Mouse (Mus musculus) heart, embryonic 12.5 days (tissue): ENCODE data around the gene Slc15a3. TPM values are rescaled to one million over a fixed set of nuclear protein-coding genes. Genes with fewer than 3 reads are reported as not detected.

Source experiments
- ATAC-seq: fragments of 200-750 bp; cut with Nextera tagmentation; 2 replicates; pipeline ENCODE4 v1.8.0; 2017; ENCODE audit warnings: moderate TSS enrichment, moderate library complexity; ENCODE audit not compliant: insufficient number of reproducible peaks, low FRiP score
- H3K27ac ChIP-seq: fragments of 300-500 bp; sonication (generic); 2 replicates; pipeline ENCODE4 v1.5.1; 2016; ENCODE audit warnings: mild to moderate bottlenecking, moderate library complexity; ENCODE audit not compliant: poor library complexity, severe bottlenecking
- H3K27me3 ChIP-seq: fragments of 300-500 bp; sonication (generic); replicated peaks from 2 replicates; pipeline ENCODE4 v1.6.1; 2016; ENCODE audit warnings: mild to moderate bottlenecking, moderate library complexity
- H3K36me3 ChIP-seq: fragments of 300-500 bp; sonication (generic); 2 replicates; pipeline ENCODE4 v1.6.1; 2016; ENCODE audit warnings: mild to moderate bottlenecking, moderate library complexity
- H3K4me1 ChIP-seq: fragments of 300-500 bp; sonication (generic); replicated peaks from 2 replicates; pipeline ENCODE4 v1.6.1; 2016; ENCODE audit warnings: mild to moderate bottlenecking
- H3K4me2 ChIP-seq: fragments of 300-500 bp; sonication (generic); 2 replicates; pipeline ENCODE4 v1.6.1; 2016; ENCODE audit warnings: mild to moderate bottlenecking, moderate library complexity
- H3K4me3 ChIP-seq: fragments of 300-500 bp; sonication (generic); 2 replicates; pipeline ENCODE4 v1.5.1; 2016; ENCODE audit warnings: mild to moderate bottlenecking
- H3K9ac ChIP-seq: fragments of 300-500 bp; sonication (generic); 2 replicates; pipeline ENCODE4 v1.6.1; 2016; ENCODE audit warnings: mild to moderate bottlenecking, moderate library complexity
- H3K9me3 ChIP-seq: fragments of 300-500 bp; sonication (generic); replicated peaks from 2 replicates; pipeline ENCODE4 v1.6.1; 2016; ENCODE audit warnings: mild to moderate bottlenecking, moderate library complexity
- WGBS: fragments of 180-500 bp; shearing (Covaris S2); methylation state at CpG from one replicate; pipeline ENCODE4 v1.1.7; 2016; 5-methylcytosine and 5-hydroxymethylcytosine counted together
- polyA plus RNA-seq: library from polyadenylated mRNA; unstranded; fragments of >200 nt; fragmentation: Nextera tagmentation; extraction: Ambion mirVana; gene quantifications from 2 replicates; pipeline ENCODE4 v1.2.1, GENCODE M21; 2016

Slc15a3 gene
- polyA plus RNA-seq, 1 experiment from 2014 or later = 0.41 TPM

DNA sequence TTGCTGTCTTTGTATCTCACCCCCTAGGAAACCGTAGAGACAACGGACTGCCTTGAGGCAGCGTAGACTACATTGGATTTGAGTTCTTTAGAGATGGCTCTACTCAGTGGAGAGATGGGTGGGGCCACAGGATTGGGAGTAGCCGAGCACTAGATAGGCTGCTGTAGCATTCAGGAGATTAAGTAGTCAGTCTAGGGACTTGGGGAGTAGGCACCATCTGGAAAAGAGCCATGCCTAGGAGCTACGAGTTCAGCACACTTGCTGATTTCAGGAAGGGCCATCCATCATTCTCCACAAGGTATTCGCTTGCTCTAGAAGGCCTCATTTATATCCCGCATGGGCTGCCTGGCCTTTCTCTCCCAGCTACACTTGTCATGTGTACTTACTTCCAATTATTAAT lies 6.6 kb downstream of the Slc15a3 start:
- H3K27me3 ChIP-seq = peaks cover 13% of the 10 kb centered on the region
- 66% methylated on average over 7 of the region's 7 CpGs for WGBS
- ATAC-seq = no peak
- no peak overlapping the region for H3K4me2 ChIP-seq
- no peak overlapping the region for H3K27ac ChIP-seq
- H3K4me1 ChIP-seq = peaks cover 14% of the 10 kb centered on the region; the same call in 1 of the 2 replicates
- H3K9ac ChIP-seq = no peak overlapping the region
- no peaks in the 10 kb centered on the region for H3K36me3 ChIP-seq
- no peak overlapping the region for H3K4me3 ChIP-seq
- no peaks in the 10 kb centered on the region for H3K9me3 ChIP-seq

DNA sequence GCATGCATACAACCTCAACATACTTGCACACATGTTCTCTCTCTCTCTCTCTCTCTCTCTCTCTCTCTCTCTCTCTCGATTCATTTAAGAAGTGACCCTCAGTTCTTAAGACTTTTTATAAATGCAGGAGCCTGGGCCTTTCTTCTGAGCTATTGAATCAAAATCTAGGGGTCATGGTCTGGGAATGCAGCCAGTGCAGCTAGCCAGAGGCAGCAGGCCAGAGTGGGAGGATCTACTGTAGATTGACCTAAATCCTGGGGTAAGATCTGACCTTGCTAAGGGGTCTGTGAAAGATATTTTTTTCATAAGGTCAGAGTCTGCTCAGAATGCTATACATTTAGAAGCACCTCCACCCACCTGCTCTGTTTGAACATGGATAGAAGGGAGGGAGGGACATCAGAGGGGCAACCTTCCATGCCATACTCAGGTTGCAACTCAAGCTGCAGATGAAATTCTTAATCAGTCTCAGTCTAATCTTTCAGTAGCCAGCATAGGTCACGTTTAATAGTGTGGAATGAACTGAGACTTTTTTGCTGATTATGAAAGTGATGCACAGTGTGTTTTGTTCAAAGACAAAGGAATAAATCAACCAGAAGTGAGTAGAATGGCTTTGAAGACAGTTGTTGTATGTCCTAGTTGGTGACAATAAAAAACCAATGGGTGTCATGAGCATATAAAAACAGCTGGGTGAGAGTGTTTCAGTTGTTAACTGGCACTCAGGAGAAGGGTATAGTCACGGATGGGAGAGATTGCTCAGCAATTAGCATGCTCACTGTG lies 8.0 kb downstream of the Slc15a3 start:
- Histone ChIP-seq H3K4me1 (peaks cover 7% of the 10 kb centered on the region; the same call in 1 of the 2 replicates), H3K27ac (no peak overlapping the region), H3K9ac (no peak overlapping the region), H3K4me2 (no peak overlapping the region), H3K27me3 (peaks cover 13% of the 10 kb centered on the region), H3K4me3 (no peak overlapping the region), H3K9me3 (no peaks in the 10 kb centered on the region), H3K36me3 (no peaks in the 10 kb centered on the region)
- ATAC-seq = no peak
- 58% methylated on average over 3 of the region's 3 CpGs for WGBS

DNA sequence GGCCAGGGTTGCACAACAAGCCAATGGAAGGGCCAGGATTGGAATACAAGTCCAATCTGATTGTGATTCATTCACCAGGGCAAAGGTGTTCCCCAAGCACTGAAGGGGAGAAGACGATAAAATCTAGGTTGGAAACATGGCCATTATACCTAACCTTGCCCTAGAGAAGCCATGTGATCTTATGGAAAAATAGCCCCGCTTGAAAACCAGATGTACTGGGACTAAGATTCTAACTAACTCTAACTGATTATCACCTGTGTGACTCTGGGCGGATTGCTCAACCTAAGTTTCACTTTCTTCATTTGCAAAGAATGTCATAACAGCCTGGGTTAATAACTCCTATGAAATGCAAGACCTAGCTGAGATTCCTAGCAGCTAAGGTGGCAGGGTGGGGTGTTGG lies 15.9 kb downstream of the Slc15a3 start:
- Histone ChIP-seq H3K36me3 (peaks cover 39% of the 10 kb centered on the region), H3K9me3 (no peaks in the 10 kb centered on the region), H3K27me3 (no peaks in the 10 kb centered on the region), H3K27ac (no peak overlapping the region), H3K4me2 (no peak overlapping the region), H3K4me3 (no peak overlapping the region), H3K9ac (no peak overlapping the region), H3K4me1 (no peaks in the 10 kb centered on the region)
- no peak for ATAC-seq
- WGBS = 86% methylated on average over 3 of the region's 3 CpGs

DNA sequence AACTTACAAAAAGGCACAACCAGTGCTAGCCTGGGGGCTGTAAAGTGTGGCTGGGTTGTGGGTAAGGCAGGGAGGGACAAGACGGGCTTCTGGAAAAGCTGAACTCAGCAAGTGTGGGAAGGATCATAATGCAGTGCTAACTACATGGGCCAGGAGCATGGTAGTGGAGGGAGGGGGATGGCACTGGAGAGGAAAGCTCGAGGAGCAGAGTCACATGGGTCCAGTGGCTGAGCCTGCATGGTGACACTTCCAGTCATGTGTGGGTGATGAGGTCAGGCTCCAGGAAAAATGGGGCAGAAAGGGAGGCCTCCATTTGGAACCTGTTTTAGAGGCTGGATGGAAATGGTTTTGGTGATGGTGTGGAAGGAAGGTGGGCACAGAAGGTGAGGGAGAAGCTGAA lies 17.0 kb downstream of the Slc15a3 start:
- ATAC-seq = no peak; the same call in 1 of the 2 replicates
- Histone ChIP-seq H3K36me3 (peaks cover 50% of the 10 kb centered on the region), H3K9ac (no peak overlapping the region), H3K9me3 (no peaks in the 10 kb centered on the region), H3K27ac (no peak overlapping the region), H3K4me3 (no peak overlapping the region), H3K27me3 (no peaks in the 10 kb centered on the region), H3K4me2 (no peak overlapping the region), H3K4me1 (no peaks in the 10 kb centered on the region)
- WGBS = 40% methylated on average over 2 of the region's 2 CpGs

DNA sequence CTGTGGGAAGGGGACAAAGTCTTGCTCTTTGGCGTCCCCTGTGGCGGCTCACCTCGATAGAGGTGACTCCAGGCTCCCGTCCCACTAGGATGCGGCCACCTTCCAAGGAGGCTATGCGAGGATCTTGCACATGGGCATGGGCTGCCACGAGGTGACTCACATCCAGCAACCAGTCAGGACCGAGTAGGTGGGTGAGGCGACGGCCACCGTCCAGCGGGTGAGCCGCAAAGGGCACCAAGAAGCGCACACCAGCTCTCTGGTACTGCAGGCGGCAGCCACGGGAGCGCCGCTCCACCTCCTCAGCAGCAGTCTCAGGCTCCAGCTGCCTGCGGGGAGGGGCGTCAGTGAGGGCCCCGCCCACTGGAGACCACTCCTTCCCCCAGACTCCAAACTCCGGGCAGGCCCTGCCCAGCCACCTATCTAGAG lies 20.6 kb downstream of the Slc15a3 start:
- no peak; the same call in 1 of the 2 replicates for ATAC-seq
- Histone ChIP-seq H3K36me3 (peaks cover 86% of the 10 kb centered on the region), H3K4me2 (no peak overlapping the region), H3K27ac (no peak overlapping the region), H3K9ac (no peak overlapping the region), H3K4me3 (no peak overlapping the region), H3K9me3 (no peaks in the 10 kb centered on the region), H3K4me1 (no peaks in the 10 kb centered on the region), H3K27me3 (no peaks in the 10 kb centered on the region)
- 45% methylated on average over 22 of the region's 22 CpGs for WGBS

DNA sequence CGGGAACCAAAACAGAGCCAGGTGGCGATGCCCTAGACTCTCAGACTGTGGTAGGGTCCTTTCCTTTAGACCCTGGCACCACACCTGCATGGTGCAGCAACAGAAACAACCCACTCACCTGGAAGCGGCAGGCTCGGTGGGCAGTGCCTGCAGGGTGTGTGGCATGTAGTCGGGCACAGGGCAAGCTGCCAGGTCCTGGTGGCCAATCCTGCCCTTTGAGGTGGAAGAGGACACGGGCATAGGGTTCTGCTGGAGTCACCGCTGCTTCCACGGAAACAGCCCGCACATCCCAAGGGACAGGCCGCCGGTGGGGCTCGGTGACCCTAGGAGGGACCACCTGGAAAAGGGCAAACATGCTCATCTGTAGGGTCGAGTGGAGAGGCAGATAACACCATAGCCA lies 26.8 kb downstream of the Slc15a3 start:
- no peaks in the 10 kb centered on the region for H3K9me3 ChIP-seq
- no peak overlapping the region for H3K4me2 ChIP-seq
- ATAC-seq = no peak
- peaks cover 23% of the 10 kb centered on the region for H3K4me1 ChIP-seq
- no peak overlapping the region for H3K4me3 ChIP-seq
- no peaks in the 10 kb centered on the region for H3K27me3 ChIP-seq
- 87% methylated on average over 13 of the region's 13 CpGs for WGBS
- H3K27ac ChIP-seq = no peak overlapping the region
- peaks cover 66% of the 10 kb centered on the region for H3K36me3 ChIP-seq
- no peak overlapping the region for H3K9ac ChIP-seq

DNA sequence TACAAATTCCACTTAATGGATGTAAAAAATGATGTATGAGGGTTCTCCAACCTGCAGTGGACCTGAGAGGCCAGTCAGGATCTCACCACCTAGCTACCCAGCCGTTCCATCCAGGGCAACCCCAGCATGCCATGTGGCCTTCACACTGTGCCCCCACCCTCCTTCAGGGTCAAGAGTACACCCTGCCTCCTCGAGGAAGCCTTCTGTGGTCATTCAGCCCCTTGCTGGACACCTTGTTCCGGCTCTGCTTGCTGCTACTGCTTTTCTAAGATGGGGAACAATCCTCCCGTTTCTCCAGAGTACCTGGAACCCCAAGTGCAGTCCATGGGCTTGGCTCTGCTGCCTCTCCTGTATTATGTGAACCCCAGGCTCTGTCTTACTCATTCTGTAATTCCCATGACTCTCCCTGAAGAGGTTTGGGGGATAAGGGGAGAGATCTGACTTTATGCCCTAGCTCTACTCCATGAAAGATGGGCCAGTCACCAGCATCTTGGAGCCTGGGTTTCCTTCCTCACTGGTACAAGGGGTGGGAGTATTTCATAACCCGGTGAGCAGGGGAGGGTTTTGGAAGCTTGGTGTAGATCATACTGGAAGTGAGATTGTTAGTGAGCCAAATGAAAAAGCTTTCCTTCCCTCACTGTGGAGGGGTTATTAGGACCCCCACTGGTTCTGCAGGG lies 28.6 kb downstream of the Slc15a3 start:
- Histone ChIP-seq H3K9ac (peak overlapping the region; percentile 86), H3K36me3 (peaks cover 66% of the 10 kb centered on the region), H3K4me1 (peaks cover 23% of the 10 kb centered on the region), H3K27ac (no peak overlapping the region), H3K9me3 (no peaks in the 10 kb centered on the region), H3K27me3 (no peaks in the 10 kb centered on the region), H3K4me2 (peak overlapping the region; percentile 86), H3K4me3 (peak overlapping the region; percentile 85)
- WGBS = 41% methylated on average over 5 of the region's 5 CpGs
- no peak for ATAC-seq

DNA sequence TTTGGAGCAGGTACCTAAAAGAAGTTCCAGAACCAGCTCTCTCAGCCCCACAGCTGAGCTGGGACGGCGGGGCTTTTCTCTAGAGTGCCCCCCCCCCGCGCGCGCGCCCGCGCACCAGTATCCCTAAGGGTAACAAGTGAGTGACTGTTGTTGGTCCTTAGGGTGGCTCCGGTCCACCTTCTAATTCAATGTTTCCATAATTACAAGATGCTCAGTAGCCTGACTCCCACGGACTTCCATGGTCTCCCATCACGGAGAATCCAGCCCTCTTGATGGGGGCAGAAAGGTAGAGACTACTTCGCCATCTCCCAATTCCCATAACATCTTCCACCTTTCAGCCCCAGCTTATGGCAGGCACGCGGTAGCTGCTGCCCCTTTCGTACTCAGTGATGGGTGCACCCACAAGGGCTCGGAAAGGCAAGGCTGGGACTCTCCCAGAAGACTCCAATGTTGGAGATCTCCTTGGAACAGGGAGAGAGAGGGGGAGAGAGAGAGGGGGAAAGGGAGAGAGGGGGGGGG lies 29.2 kb downstream of the Slc15a3 start:
- peaks cover 66% of the 10 kb centered on the region for H3K36me3 ChIP-seq
- H3K9ac ChIP-seq = peak overlapping the region; percentile 86
- 0 out of 2 replicates have a peak overlapping the region, but pooled peaks have one; percentile 60 for H3K27ac ChIP-seq
- ATAC-seq = 0 out of 2 replicates have a peak, but pooled peaks have one; percentile 19
- under 1% methylated on average over 17 of the region's 17 CpGs for WGBS
- H3K4me3 ChIP-seq = peak overlapping the region; percentile 85
- H3K27me3 ChIP-seq = no peaks in the 10 kb centered on the region
- peak overlapping the region; percentile 86 for H3K4me2 ChIP-seq
- no peaks in the 10 kb centered on the region for H3K9me3 ChIP-seq
- peaks cover 23% of the 10 kb centered on the region for H3K4me1 ChIP-seq

DNA sequence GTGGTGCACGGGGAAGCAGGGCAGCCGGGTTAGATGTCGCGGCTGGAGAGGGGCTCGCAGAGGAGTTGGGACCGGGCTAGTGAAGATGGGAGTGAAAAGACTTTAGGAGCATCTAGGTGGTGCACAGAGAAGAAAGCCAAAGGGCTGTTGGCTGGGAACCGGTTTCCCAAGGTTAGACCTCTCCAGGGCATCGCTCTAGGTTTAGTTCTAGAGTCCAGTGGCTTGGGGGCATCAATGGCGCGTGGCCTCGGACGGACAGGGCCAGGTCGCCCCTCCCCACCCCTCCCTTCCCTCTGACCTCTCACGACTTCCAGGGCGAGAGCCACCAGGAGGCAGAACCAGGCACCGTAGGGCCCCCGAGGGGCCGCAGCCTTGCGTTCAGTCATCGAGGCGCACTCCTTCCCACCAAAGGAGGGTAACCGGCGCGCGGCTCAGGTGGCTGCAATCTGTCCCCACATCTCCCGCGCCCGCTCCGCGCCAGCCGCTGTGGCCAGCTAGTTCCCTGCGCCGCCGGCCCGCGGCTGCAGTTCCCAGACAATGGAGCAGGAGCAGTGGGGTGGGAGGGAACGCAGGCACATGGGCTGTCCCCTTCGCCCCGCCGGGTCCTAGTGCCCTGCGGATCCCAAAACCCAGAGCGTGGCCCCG lies 29.8 kb downstream of the Slc15a3 start:
- Histone ChIP-seq H3K4me1 (peaks cover 23% of the 10 kb centered on the region), H3K9me3 (no peaks in the 10 kb centered on the region), H3K4me2 (peak overlapping the region; percentile 86), H3K36me3 (peaks cover 66% of the 10 kb centered on the region), H3K9ac (peak overlapping the region; percentile 86), H3K27me3 (no peaks in the 10 kb centered on the region), H3K27ac (peak overlapping the region; percentile 60), H3K4me3 (peak overlapping the region; percentile 85)
- WGBS = under 1% methylated on average over 43 of the region's 43 CpGs
- ATAC-seq = peak; percentile 84

DNA sequence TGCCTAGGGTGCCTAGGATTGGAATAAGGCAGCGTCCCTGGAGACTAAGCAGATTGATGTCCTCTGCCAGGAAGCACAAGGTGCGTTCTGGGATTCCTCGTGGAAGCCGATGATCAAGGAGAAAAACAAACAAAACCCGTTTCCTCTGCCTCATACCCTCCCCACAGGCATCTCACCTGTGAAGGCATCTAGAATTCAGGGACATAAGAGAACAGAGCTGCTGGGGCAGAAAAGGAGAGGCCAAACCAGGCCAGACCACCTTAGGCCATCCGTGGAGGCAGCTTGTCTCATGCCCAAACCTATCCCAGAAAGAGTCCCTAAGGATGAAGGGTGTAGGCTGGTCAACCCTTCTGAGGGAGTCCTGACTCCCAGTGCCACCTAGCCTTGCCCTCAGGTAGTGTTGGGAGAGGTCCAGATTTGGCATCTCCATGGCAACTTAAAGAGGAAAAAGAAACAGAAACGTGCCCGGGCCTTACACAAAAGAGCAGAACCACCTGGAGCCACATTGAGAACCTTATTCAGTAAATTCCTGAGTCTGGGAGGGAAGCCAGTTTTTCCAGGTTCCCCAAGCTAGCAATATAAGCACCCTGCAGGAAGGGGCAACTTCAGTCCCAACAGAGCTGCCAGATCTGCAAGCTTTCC lies 30.5 kb downstream of the Slc15a3 start, which contains the start of gene Tmem132a:
TSS of gene Tmem132a (minus strand) at position 55 of the 642 bp plus-strand sequence.
- no peaks in the 10 kb centered on the region for H3K9me3 ChIP-seq
- H3K4me2 ChIP-seq = peak within 1 kb of the TSS; percentile 86
- no peaks in the 10 kb centered on the region for H3K27me3 ChIP-seq
- peaks cover 23% of the 10 kb centered on the region for H3K4me1 ChIP-seq
- H3K27ac ChIP-seq = peak within 1 kb of the TSS; percentile 60
- H3K4me3 ChIP-seq = peak within 1 kb of the TSS; percentile 85
- H3K9ac ChIP-seq = peak within 1 kb of the TSS; percentile 86
- WGBS = 7% methylated on average over 8 of the region's 8 CpGs
- H3K36me3 ChIP-seq = peaks cover 60% of the 10 kb centered on the region
- ATAC-seq = no peak
